Mouse (Mus musculus) limb, embryonic 11.5 days (tissue): ENCODE results near the gene Tbx10. TPM values are rescaled to one million over a fixed set of nuclear protein-coding genes. Genes with fewer than 3 reads are reported as not detected.

ENCODE experiments used
- ATAC-seq: fragments of 200-750 bp; cut with Nextera tagmentation; 2 replicates; pipeline ENCODE4 v1.8.0; 2017; ENCODE audit warnings: low read depth; ENCODE audit not compliant: insufficient number of reproducible peaks, low FRiP score, low TSS enrichment
- DNase-seq: peaks from one replicate; pipeline ENCODE4 v3.0.0-alpha.2; 2015; ENCODE audit warnings: low spot score
- H3K27ac ChIP-seq: fragments of 300-500 bp; sonication (generic); replicated peaks from 2 replicates; pipeline ENCODE4 v1.5.1; 2014; ENCODE audit warnings: low read depth, mild to moderate bottlenecking, low read length
- H3K27me3 ChIP-seq: fragments of 300-500 bp; sonication (generic); 2 replicates; pipeline ENCODE4 v1.6.1; 2014; ENCODE audit warnings: mild to moderate bottlenecking, low read length, mixed read lengths; ENCODE audit not compliant: control insufficient read depth, insufficient read depth
- H3K36me3 ChIP-seq: fragments of 300-500 bp; sonication (generic); 2 replicates; pipeline ENCODE4 v1.6.1; 2014; ENCODE audit warnings: mild to moderate bottlenecking, low read length, moderate library complexity, mixed read lengths; ENCODE audit not compliant: control insufficient read depth, insufficient read depth
- H3K4me1 ChIP-seq: fragments of 300-500 bp; sonication (generic); 2 replicates; pipeline ENCODE4 v1.6.1; 2014; ENCODE audit warnings: low read length, mixed read lengths; ENCODE audit not compliant: control insufficient read depth, insufficient read depth
- H3K4me2 ChIP-seq: fragments of 300-500 bp; sonication (generic); 2 replicates; pipeline ENCODE4 v1.6.1; 2014; ENCODE audit warnings: low read depth, mild to moderate bottlenecking, moderate library complexity; ENCODE audit not compliant: severe bottlenecking
- H3K4me3 ChIP-seq: fragments of 300-500 bp; sonication (generic); 2 replicates; pipeline ENCODE4 v1.5.1; 2014; ENCODE audit warnings: low read depth, low read length
- H3K9ac ChIP-seq: fragments of 300-500 bp; sonication (generic); 2 replicates; pipeline ENCODE4 v1.6.1; 2014; ENCODE audit warnings: mild to moderate bottlenecking, low read length
- H3K9me3 ChIP-seq: fragments of 300-500 bp; sonication (generic); 2 replicates; pipeline ENCODE4 v1.6.1; 2016; ENCODE audit warnings: low read length; ENCODE audit not compliant: control insufficient read depth
- WGBS: fragments of 180-500 bp; shearing (Covaris S2); extraction: QIAGEN DNeasy Blood & Tissue Kit; methylation state at CpG from one replicate; pipeline ENCODE4 v1.1.7; 2014; 5-methylcytosine and 5-hydroxymethylcytosine counted together
- polyA plus RNA-seq: library from polyadenylated mRNA; unstranded; fragments of >200 nt; fragmentation: Nextera tagmentation; extraction: Ambion mirVana; gene quantifications from 2 replicates; pipeline ENCODE4 v1.2.1, GENCODE M21; 2014

Gene Tbx10
- 0.08 TPM in 1 of 2 replicates, not detected in the other for polyA plus RNA-seq

GRCm38 (mm10) chr19:3992416-3992815 is at the start of gene Tbx10:
TSS of gene Tbx10 (plus strand) at chr19:3992752.
- Histone ChIP-seq H3K4me3 (no peak within 1 kb of the TSS), H3K27me3 (no peaks in the 10 kb centered on the region), H3K9me3 (no peaks in the 10 kb centered on the region), H3K4me1 (no peaks in the 10 kb centered on the region), H3K36me3 (no peaks in the 10 kb centered on the region), H3K27ac (no peak within 1 kb of the TSS), H3K4me2 (no peak within 1 kb of the TSS), H3K9ac (no peak within 1 kb of the TSS)
- ATAC-seq (no peak), DNase-seq (no peak)
- 54% methylated on average over 5 of the region's 5 CpGs for WGBS

DNA sequence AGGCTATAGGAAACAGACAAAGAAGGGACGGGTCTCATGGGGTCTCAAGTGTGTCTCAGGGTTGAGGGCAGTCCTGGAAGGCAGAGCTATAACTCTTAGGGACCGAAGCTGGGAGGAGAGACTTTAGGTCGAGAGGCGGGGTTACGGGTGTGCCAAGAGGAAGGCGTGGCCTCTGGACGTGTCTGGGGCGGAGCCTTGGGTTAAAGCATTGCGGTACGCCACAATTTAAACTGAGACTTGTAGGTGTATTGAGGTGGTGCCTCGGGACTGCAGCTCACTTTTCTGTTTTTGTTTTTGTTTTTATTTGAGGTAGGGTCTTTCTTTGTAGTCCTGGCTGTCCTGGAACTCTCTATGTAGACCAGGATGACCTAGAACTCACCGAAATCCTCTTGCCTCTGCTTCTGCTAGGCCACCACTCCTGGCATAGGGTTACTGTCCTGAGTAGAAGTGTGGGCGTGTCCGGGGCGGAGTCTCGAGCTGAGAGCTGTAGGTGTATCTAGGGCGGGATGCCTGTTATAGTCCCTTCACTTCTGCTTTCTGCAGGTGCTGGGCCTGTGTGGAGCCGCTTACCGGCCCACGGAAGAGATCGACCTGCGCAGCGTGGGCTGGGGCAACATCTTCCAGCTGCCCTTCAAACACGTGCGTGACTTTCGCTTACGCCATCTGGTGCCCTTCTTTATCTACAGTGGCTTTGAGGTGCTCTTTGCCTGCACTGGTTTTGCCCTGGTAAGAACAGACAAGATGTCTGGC is 49.4 kb upstream of the Tbx10 start:
- no peak overlapping the region for H3K4me3 ChIP-seq
- ATAC-seq: no peak
- H3K36me3 ChIP-seq: no peaks in the 10 kb centered on the region
- H3K27me3 ChIP-seq: no peaks in the 10 kb centered on the region
- H3K4me1 ChIP-seq: no peaks in the 10 kb centered on the region
- H3K27ac ChIP-seq: no peak overlapping the region
- no peak for DNase-seq
- H3K4me2 ChIP-seq: 0 out of 2 replicates have a peak overlapping the region, but pooled peaks have one; percentile 10
- H3K9me3 ChIP-seq: no peaks in the 10 kb centered on the region
- H3K9ac ChIP-seq: no peak overlapping the region
- 21% methylated on average over 27 of the region's 27 CpGs for WGBS

DNA sequence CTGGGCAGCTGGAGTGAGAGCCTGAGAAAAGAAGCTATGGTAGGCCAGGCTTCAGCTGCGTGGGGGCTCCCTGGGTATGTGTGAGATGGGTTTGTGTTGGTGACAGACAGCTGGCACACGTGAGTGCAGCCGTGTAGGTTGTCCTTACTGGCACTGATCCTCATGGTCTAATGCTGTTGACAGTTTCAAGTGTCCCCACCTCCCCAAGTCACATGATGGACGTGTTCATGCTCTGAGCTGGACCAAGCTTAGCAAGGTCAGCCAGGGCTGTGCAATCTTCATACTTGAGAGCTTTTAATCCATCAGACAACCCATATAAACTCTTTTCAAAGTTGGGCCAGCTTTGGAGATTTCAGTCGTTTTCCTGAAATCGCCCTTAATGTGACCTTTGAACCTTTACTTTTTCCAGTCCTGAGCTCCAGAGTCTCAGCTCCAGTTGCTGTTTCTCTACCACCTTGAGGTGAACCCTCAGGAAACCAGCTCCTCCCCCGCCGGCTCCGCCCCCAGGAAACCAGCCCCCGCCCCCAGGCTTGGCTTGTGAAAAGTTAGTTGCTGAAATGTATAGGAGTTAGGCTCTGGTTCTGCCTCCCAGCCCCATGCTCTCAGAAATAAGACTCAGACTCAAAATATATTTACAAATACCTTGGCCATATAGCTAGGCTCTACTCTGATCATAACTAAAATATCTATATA is 46.5 kb upstream of the Tbx10 start:
- 33% methylated on average over 10 of the region's 10 CpGs for WGBS
- peak; percentile 34 for DNase-seq

GRCm38 (mm10) chr19:3946715-3947114 is 45.8 kb upstream of the Tbx10 start:
- no peak overlapping the region for H3K4me3 ChIP-seq
- no peak overlapping the region for H3K4me2 ChIP-seq
- no peaks in the 10 kb centered on the region for H3K27me3 ChIP-seq
- WGBS: 11% methylated on average over 2 of the region's 2 CpGs
- no peaks in the 10 kb centered on the region for H3K4me1 ChIP-seq
- no peak overlapping the region for H3K9ac ChIP-seq
- DNase-seq (peak; percentile 84), ATAC-seq (no peak)
- no peak overlapping the region for H3K27ac ChIP-seq
- no peaks in the 10 kb centered on the region for H3K9me3 ChIP-seq
- no peaks in the 10 kb centered on the region; the same call in 1 of the 2 replicates for H3K36me3 ChIP-seq

More for the DNA sequence above, 46.5 kb upstream of the Tbx10 start:
- ATAC-seq: no peak
- no peak overlapping the region for H3K4me3 ChIP-seq
- H3K27me3 ChIP-seq: no peaks in the 10 kb centered on the region
- no peaks in the 10 kb centered on the region; the same call in 1 of the 2 replicates for H3K36me3 ChIP-seq
- no peak overlapping the region for H3K27ac ChIP-seq
- H3K9me3 ChIP-seq: no peaks in the 10 kb centered on the region
- no peak overlapping the region for H3K9ac ChIP-seq
- no peak overlapping the region for H3K4me2 ChIP-seq
- no peaks in the 10 kb centered on the region for H3K4me1 ChIP-seq

- no peak overlapping the region for H3K27ac ChIP-seq
- H3K36me3 ChIP-seq: no peaks in the 10 kb centered on the region; the same call in 1 of the 2 replicates
- no peak overlapping the region for H3K9ac ChIP-seq
- WGBS: 83% methylated on average over 3 of the region's 3 CpGs
- no peaks in the 10 kb centered on the region for H3K9me3 ChIP-seq
- no peak overlapping the region for H3K4me3 ChIP-seq
- H3K4me2 ChIP-seq: no peak overlapping the region
- ATAC-seq (no peak), DNase-seq (no peak)
- no peaks in the 10 kb centered on the region for H3K27me3 ChIP-seq
- no peaks in the 10 kb centered on the region for H3K4me1 ChIP-seq
Measured at GRCm38 (mm10) chr19:3947813-3948212, 44.7 kb upstream of the Tbx10 start.

- no peak for ATAC-seq
- no peaks in the 10 kb centered on the region for H3K4me1 ChIP-seq
Measured at GRCm38 (mm10) chr19:3948546-3948945, 44.0 kb upstream of the Tbx10 start.

GRCm38 (mm10) chr19:3950331-3950730 is 42.2 kb upstream of the Tbx10 start:
- no peak for DNase-seq
- Histone ChIP-seq H3K4me3 (no peak overlapping the region), H3K4me1 (no peaks in the 10 kb centered on the region), H3K9ac (no peak overlapping the region), H3K4me2 (no peak overlapping the region), H3K27me3 (no peaks in the 10 kb centered on the region), H3K27ac (no peak overlapping the region), H3K36me3 (no peaks in the 10 kb centered on the region; the same call in 1 of the 2 replicates), H3K9me3 (no peaks in the 10 kb centered on the region)
- WGBS: 83% methylated on average over 3 of the region's 3 CpGs
- ATAC-seq: no peak

More at GRCm38 (mm10) chr19:3948546-3948945, 44.0 kb upstream of the Tbx10 start:
- whole genome bisulfite sequencing: 70% methylated on average over 14 of the region's 14 CpGs
- Histone ChIP-seq H3K9ac (no peak overlapping the region), H3K36me3 (no peaks in the 10 kb centered on the region; the same call in 1 of the 2 replicates), H3K27me3 (no peaks in the 10 kb centered on the region), H3K9me3 (no peaks in the 10 kb centered on the region), H3K4me2 (no peak overlapping the region), H3K27ac (no peak overlapping the region), H3K4me3 (no peak overlapping the region)
- DNase-seq: no peak

- Histone ChIP-seq H3K36me3 (no peaks in the 10 kb centered on the region; the same call in 1 of the 2 replicates), H3K27me3 (no peaks in the 10 kb centered on the region), H3K9me3 (no peaks in the 10 kb centered on the region), H3K27ac (no peak overlapping the region), H3K4me3 (no peak overlapping the region), H3K4me2 (no peak overlapping the region), H3K9ac (no peak overlapping the region), H3K4me1 (no peaks in the 10 kb centered on the region)
- ATAC-seq (no peak), DNase-seq (no peak)
Measured at GRCm38 (mm10) chr19:3951461-3951860, 41.1 kb upstream of the Tbx10 start.
